Mouse (Mus musculus) testis, adult 2 months (tissue): Measurements from ENCODE around the gene Abca5.

Source experiments
- CTCF ChIP-seq: fragments of 200-500 bp; IDR thresholded peaks from 2 replicates; pipeline ENCODE4 v1.5.1; 2012; ENCODE audit warnings: low read depth, mild to moderate bottlenecking, inconsistent platforms, low read length, moderate library complexity; ENCODE audit not compliant: control insufficient read depth, insufficient read depth, insufficient replicate concordance
- POLR2A ChIP-seq: fragments of 200-500 bp; IDR thresholded peaks from 2 replicates; pipeline ENCODE4 v1.6.1; 2012; ENCODE audit warnings: low read depth, mild to moderate bottlenecking, inconsistent platforms, low read length, moderate library complexity; ENCODE audit not compliant: control insufficient read depth

- peak; percentile 85; the same call in 1 of the 2 replicates for TF ChIP-seq CTCF
- TF ChIP-seq POLR2A = no peak
Measured at GRCm38 (mm10) chr11:110268244-110268844, 69.2 kb downstream of the Abca5 start.
